Mouse (Mus musculus) kidney, postnatal 0 days (tissue): ENCODE results near the gene Rab4a. TPM values are rescaled to one million over a fixed set of nuclear protein-coding genes. Genes with fewer than 3 reads are reported as not detected.

Experiments
- ATAC-seq: fragments of 200-750 bp; cut with Nextera tagmentation; replicated peaks from 2 replicates; pipeline ENCODE4 v1.8.0; 2017; ENCODE audit warnings: low read depth, moderate number of reproducible peaks, moderate TSS enrichment, moderate library complexity; ENCODE audit not compliant: low FRiP score
- DNase-seq: peaks from one replicate; pipeline ENCODE4 v3.0.0-alpha.2; 2016; ENCODE audit warnings: low spot score
- H3K27ac ChIP-seq: fragments of 300-500 bp; sonication (generic); 2 replicates; pipeline ENCODE4 v1.5.1; 2014; ENCODE audit warnings: mild to moderate bottlenecking
- H3K27me3 ChIP-seq: fragments of 300-500 bp; sonication (generic); 2 replicates; pipeline ENCODE4 v1.6.1; 2014; ENCODE audit warnings: low read length, mixed read lengths; ENCODE audit not compliant: insufficient read depth
- H3K36me3 ChIP-seq: fragments of 300-500 bp; sonication (generic); 2 replicates; pipeline ENCODE4 v1.6.1; 2014; ENCODE audit warnings: low read length, mixed read lengths; ENCODE audit not compliant: insufficient read depth
- H3K4me1 ChIP-seq: fragments of 300-500 bp; sonication (generic); replicated peaks from 2 replicates; pipeline ENCODE4 v1.6.1; 2014; ENCODE audit warnings: antibody characterized with exemption, low read length, mixed read lengths; ENCODE audit not compliant: insufficient read depth
- H3K4me2 ChIP-seq: fragments of 300-500 bp; sonication (generic); 2 replicates; pipeline ENCODE4 v1.6.1; 2014; ENCODE audit warnings: mild to moderate bottlenecking, low read length, moderate library complexity, mixed read lengths
- H3K4me3 ChIP-seq: fragments of 300-500 bp; sonication (generic); replicated peaks from 2 replicates; pipeline ENCODE4 v1.5.1; 2014; ENCODE audit warnings: low read depth, low read length
- H3K9ac ChIP-seq: fragments of 300-500 bp; sonication (generic); 2 replicates; pipeline ENCODE4 v1.6.1; 2014; ENCODE audit warnings: low read depth, low read length
- H3K9me3 ChIP-seq: fragments of 300-500 bp; sonication (generic); replicated peaks from 2 replicates; pipeline ENCODE4 v1.6.1; 2016; ENCODE audit warnings: low read length, inconsistent platforms, mixed read lengths
- CTCF ChIP-seq: IDR thresholded peaks from 2 replicates; pipeline ENCODE4 v1.5.1; 2016; ENCODE audit warnings: antibody characterized with exemption, low read depth, mild to moderate bottlenecking, moderate library complexity
- WGBS: fragments of 180-500 bp; shearing (Covaris S2); extraction: QIAGEN DNeasy Blood & Tissue Kit; methylation state at CpG from one replicate; pipeline ENCODE4 v1.1.7; 2014; 5-methylcytosine and 5-hydroxymethylcytosine counted together
- polyA plus RNA-seq: library from polyadenylated mRNA; unstranded; fragments of >200 nt; fragmentation: Nextera tagmentation; extraction: Ambion mirVana; gene quantifications from 2 replicates; pipeline ENCODE4 v1.2.1, GENCODE M21; 2015

The Rab4a gene
- polyA plus RNA-seq, 1 experiment from 2014 or later, result 58.2 TPM

DNA sequence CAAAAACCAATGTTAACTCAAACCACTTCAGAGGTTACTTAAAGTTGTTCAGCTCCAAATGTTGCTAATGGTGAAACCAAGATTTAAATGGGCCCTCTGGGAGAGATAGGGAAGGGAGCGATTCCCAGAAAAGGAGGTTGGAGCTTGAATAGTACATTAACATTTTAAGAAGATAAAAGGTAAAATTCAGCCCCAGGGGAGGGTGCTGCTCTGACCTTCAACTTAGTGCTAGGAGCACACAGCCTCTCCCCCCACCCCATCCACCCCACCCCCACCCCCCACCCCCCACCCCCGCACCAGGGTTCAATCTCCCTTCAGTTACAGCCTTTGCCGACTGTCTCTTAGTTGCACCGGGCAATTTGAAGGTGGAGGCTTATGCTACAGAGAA is 43.9 kb upstream of the Rab4a start:
- Histone ChIP-seq H3K27me3 (no peaks in the 10 kb centered on the region), H3K4me3 (no peak overlapping the region), H3K27ac (no peak overlapping the region), H3K4me2 (no peak overlapping the region), H3K36me3 (no peaks in the 10 kb centered on the region), H3K4me1 (peaks cover 4% of the 10 kb centered on the region; the same call in 1 of the 2 replicates), H3K9ac (no peak overlapping the region), H3K9me3 (no peaks in the 10 kb centered on the region)
- WGBS, result 38% methylated on average over 3 of the region's 4 CpGs
- ATAC-seq (no peak), DNase-seq (no peak)
- no peak for TF ChIP-seq CTCF

DNA sequence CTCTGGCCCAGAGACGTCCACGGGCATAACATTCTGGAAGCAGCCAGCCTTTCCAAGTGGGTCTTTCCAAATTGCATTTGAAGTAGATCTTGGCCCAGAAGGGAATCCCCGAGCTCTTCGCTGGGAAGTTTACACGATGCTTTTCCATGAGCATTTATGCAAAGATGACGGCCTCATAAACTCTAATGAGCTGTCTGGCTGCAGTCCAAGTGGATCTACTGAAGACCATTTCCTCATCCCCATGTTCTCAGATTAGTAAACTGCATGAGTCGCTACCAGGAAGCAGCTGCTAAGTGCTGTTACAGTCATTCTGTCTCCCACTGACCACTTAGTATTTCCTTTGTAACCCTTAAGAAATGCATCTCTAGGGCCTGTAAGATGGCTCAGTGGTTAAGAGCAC is 42.4 kb upstream of the Rab4a start:
- 46% methylated on average over 7 of the region's 7 CpGs for WGBS
- ATAC-seq, result no peak

DNA sequence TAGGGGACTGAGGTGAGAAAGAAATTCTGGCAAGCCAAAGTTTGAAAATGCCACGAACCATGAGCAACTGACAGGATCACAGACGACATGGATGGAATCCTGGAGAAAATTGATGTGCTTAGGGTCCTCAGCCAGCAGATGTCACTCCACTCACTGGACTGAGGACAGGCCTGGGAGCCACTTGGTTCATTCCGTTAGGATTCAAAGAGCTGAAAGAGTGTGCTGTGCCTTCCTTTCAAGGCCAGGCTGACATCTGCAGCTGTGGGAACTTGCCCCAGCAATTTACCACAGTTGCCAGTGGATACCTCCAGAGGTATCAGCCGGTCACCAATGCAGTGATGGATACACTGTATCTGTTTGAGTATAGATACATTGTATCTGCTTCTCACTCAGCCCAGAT is 41.1 kb upstream of the Rab4a start:
- H3K27me3 ChIP-seq, result no peaks in the 10 kb centered on the region
- no peak overlapping the region for H3K4me3 ChIP-seq
- DNase-seq (no peak), ATAC-seq (no peak)
- no peak overlapping the region for H3K4me2 ChIP-seq
- H3K27ac ChIP-seq, result no peak overlapping the region
- H3K4me1 ChIP-seq, result peaks cover 4% of the 10 kb centered on the region; the same call in 1 of the 2 replicates
- 54% methylated on average over 4 of the region's 4 CpGs for WGBS
- no peak overlapping the region for H3K9ac ChIP-seq
- H3K9me3 ChIP-seq, result no peaks in the 10 kb centered on the region
- TF ChIP-seq CTCF, result peak; percentile 63
- no peaks in the 10 kb centered on the region for H3K36me3 ChIP-seq

More for the DNA sequence above, 42.4 kb upstream of the Rab4a start:
- Histone ChIP-seq H3K27ac (no peak overlapping the region), H3K4me1 (peaks cover 4% of the 10 kb centered on the region; the same call in 1 of the 2 replicates), H3K9ac (no peak overlapping the region), H3K9me3 (no peaks in the 10 kb centered on the region), H3K4me2 (no peak overlapping the region), H3K27me3 (no peaks in the 10 kb centered on the region), H3K4me3 (no peak overlapping the region), H3K36me3 (no peaks in the 10 kb centered on the region)
- no peak for TF ChIP-seq CTCF
- peak; percentile 82 for DNase-seq

DNA sequence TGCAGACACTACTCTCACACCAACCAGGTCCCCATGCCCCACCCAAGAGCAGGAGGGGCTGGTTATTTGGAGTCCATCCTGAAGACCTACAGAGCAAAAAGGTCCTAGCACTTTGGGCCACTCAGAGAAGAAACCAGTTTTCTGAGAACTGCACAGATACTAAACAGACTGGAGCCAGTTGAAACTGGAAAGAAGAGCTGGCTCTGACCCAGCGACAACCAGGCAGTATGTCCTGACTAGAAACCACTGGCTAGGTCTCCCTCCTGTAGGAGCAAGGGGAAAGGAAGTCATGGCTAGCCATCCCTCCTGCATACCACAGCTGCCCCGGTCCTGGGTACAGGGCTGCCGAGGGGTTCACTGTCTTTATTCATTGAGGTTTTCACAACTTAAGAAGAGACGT is 39.3 kb upstream of the Rab4a start:
- no peak for ATAC-seq

DNA sequence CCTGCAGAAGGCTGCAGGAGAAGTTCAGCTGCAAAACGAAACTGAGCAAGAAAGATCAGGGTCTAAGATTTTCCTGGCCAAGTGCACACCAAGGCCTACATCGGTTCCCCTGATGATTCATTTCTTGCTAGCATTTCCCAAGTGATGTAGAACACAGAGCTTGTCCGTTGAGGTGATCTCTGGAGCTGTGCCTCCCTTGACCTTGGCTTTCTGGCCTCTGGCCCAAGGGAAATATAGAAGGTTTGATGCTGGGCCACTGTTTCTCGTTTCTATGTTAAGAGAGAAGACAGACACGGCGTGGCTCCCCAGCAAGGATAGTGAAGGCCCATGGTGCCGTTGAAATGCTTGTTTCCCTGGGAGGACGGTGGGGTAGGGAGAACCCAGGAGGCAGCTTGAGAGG is 37.9 kb upstream of the Rab4a start:
- no peak for ATAC-seq
- 78% methylated on average over 8 of the region's 8 CpGs for WGBS
- H3K4me3 ChIP-seq, result no peak overlapping the region
- H3K27me3 ChIP-seq, result no peaks in the 10 kb centered on the region
- peaks cover 4% of the 10 kb centered on the region; the same call in 1 of the 2 replicates for H3K4me1 ChIP-seq
- no peak for TF ChIP-seq CTCF
- no peak overlapping the region for H3K27ac ChIP-seq
- no peak overlapping the region for H3K9ac ChIP-seq
- H3K9me3 ChIP-seq, result no peaks in the 10 kb centered on the region
- no peak for DNase-seq
- H3K36me3 ChIP-seq, result no peaks in the 10 kb centered on the region
- H3K4me2 ChIP-seq, result no peak overlapping the region

More for the DNA sequence above, 39.3 kb upstream of the Rab4a start:
- H3K9ac ChIP-seq, result no peak overlapping the region
- peaks cover 4% of the 10 kb centered on the region; the same call in 1 of the 2 replicates for H3K4me1 ChIP-seq
- H3K9me3 ChIP-seq, result no peaks in the 10 kb centered on the region
- WGBS, result 75% methylated on average over 4 of the region's 4 CpGs
- H3K4me2 ChIP-seq, result no peak overlapping the region
- H3K27ac ChIP-seq, result no peak overlapping the region
- no peaks in the 10 kb centered on the region for H3K27me3 ChIP-seq
- H3K36me3 ChIP-seq, result no peaks in the 10 kb centered on the region
- H3K4me3 ChIP-seq, result no peak overlapping the region
- no peak for TF ChIP-seq CTCF
- no peak for DNase-seq

DNA sequence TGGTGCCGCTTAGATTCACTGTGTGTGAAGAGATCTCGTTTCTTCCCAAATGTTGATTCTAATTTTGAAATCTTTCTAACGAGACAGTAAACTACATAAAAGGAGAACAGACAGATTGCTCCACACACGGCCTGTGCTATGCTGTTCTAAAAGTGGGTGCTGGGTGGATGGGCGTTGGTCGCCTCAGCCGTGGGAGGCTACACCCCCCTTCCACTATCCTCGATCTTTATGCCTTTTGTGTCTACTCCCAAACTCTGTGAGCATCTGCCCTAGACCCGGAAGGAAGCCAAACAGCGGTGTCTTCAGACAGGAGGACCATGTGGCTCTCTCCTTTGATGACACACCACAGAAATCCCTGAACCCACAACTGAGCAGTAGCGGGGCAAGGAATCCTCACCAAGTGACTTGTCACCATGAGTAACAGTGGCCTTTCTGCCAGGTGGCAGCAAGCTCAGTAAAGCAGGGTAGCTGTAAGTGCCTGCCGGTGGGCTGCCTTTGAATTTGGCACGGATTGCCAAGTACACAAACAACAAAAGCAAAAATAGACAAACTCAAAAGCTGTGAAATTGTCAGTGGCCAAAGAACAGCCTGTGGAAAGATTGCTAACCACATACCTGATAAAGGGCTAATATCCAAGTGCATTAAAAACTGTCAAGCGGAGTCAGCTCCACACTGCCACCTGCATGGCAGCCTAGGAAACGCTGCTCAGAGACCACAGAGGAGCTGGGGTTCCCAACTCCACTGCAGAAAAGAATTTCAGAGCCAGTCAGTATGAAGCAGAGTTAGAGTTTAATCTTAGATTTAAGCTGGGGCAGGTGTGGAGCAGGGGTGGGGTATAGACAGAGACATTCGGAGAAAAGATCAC is 37.1 kb upstream of the Rab4a start:
- Histone ChIP-seq H3K4me2 (no peak overlapping the region), H3K4me3 (no peak overlapping the region), H3K9me3 (no peaks in the 10 kb centered on the region), H3K4me1 (peaks cover 4% of the 10 kb centered on the region; the same call in 1 of the 2 replicates), H3K27me3 (no peaks in the 10 kb centered on the region), H3K9ac (no peak overlapping the region), H3K27ac (no peak overlapping the region), H3K36me3 (no peaks in the 10 kb centered on the region)
- WGBS, result 60% methylated on average over 16 of the region's 16 CpGs
- peak; percentile 83 for TF ChIP-seq CTCF
- ATAC-seq (no peak), DNase-seq (peak; percentile 80)
